Mouse (Mus musculus): ENCODE results near the gene Tomm40l.

The Tomm40l gene

GRCm38 (mm10) chr1:171193911-171194830 lies 28.1 kb downstream of the Tomm40l start:
- DNase-seq (ENCODE audit: low spot score), result no peak

GRCm38 (mm10) chr1:171193093-171193840 lies 29.0 kb downstream of the Tomm40l start:
- no peak for DNase-seq (ENCODE audit: low spot score)

- no peak for DNase-seq (ENCODE audit: low spot score)
These were observed 30.0 kb downstream of the Tomm40l start for GRCm38 (mm10) chr1:171192283-171192682.

- DNase-seq (ENCODE audit: low spot score), result no peak
These were observed 31.5 kb downstream of the Tomm40l start for GRCm38 (mm10) chr1:171190832-171191231.

- DNase-seq (ENCODE audit: low spot score), result no peak
These were observed 32.7 kb downstream of the Tomm40l start for GRCm38 (mm10) chr1:171189476-171190114.

- DNase-seq (ENCODE audit: low spot score), result no peak
These were observed 33.3 kb downstream of the Tomm40l start for GRCm38 (mm10) chr1:171189046-171189445.

GRCm38 (mm10) chr1:171187851-171188700 lies 34.2 kb downstream of the Tomm40l start:
- no peak for DNase-seq (ENCODE audit: low spot score)

- no peak for DNase-seq (ENCODE audit: low spot score)
These were observed 36.7 kb downstream of the Tomm40l start for GRCm38 (mm10) chr1:171185655-171186054.

GRCm38 (mm10) chr1:171184314-171184713 lies 38.0 kb downstream of the Tomm40l start:
- DNase-seq (ENCODE audit: low spot score), result no peak

GRCm38 (mm10) chr1:171183620-171184019 lies 38.7 kb downstream of the Tomm40l start:
- no peak for DNase-seq (ENCODE audit: low spot score)

- DNase-seq (ENCODE audit: low spot score), result no peak
These were observed 39.3 kb downstream of the Tomm40l start for GRCm38 (mm10) chr1:171183025-171183424.

GRCm38 (mm10) chr1:171179487-171180171 lies 42.7 kb downstream of the Tomm40l start:
- DNase-seq (ENCODE audit: low spot score), result no peak

- no peak for DNase-seq (ENCODE audit: low spot score)
These were observed 49.5 kb downstream of the Tomm40l start for GRCm38 (mm10) chr1:171172779-171173178.

GRCm38 (mm10) chr1:171171138-171171537 lies 51.2 kb downstream of the Tomm40l start:
- no peak for DNase-seq (ENCODE audit: low spot score)

- no peak for DNase-seq (ENCODE audit: low spot score)
These were observed 52.4 kb downstream of the Tomm40l start for GRCm38 (mm10) chr1:171169913-171170312.

GRCm38 (mm10) chr1:171168906-171169305 lies 53.4 kb downstream of the Tomm40l start:
- DNase-seq (ENCODE audit: low spot score), result no peak

Measured in testis, postnatal 10 days (tissue).